Mouse (Mus musculus) macrophage (primary cell): ENCODE data around the gene Col4a1. TPM values are rescaled to one million over a fixed set of nuclear protein-coding genes. Genes with fewer than 3 reads are reported as not detected.

Source experiments
- H3K27ac ChIP-seq: fragments of 350-480 bp; formaldehyde crosslinking; 2 replicates; pipeline ENCODE4 v1.9.0; 2021
- H3K36me3 ChIP-seq: fragments of 350-480 bp; formaldehyde crosslinking; 2 replicates; pipeline ENCODE4 v1.9.0; 2021; ENCODE audit errors: inconsistent target
- H3K4me3 ChIP-seq: fragments of 350-480 bp; formaldehyde crosslinking; 2 replicates; pipeline ENCODE4 v1.9.0; 2021; ENCODE audit errors: inconsistent target
- H3K79me2 ChIP-seq: fragments of 350-480 bp; formaldehyde crosslinking; 2 replicates; pipeline ENCODE4 v1.9.0; 2021; ENCODE audit errors: inconsistent target
- WGBS: methylation state at CpG from one replicate; pipeline ENCODE4 v1.1.7; 2026; ENCODE audit warnings: inconsistent platforms; ENCODE audit not compliant: missing documents; 5-methylcytosine and 5-hydroxymethylcytosine counted together
- polyA plus RNA-seq: library from polyadenylated mRNA; stranded (reverse); fragments of 250-400 nt; gene quantifications from 3 replicates; pipeline ENCODE4 v1.2.4, GENCODE M21; 2018; ENCODE audit warnings: inconsistent platforms

Col4a1 gene
- polyA plus RNA-seq, 1 experiment from 2014 or later, result 0.39 TPM

GRCm38 (mm10) chr8:11277602-11278051, 35.0 kb downstream of the Col4a1 start:
- no peaks in the 10 kb centered on the region for H3K79me2 ChIP-seq
- H3K27ac ChIP-seq, result no peak overlapping the region
- no peaks in the 10 kb centered on the region for H3K36me3 ChIP-seq
- WGBS, result 40% methylated on average over 2 of the region's 3 CpGs
- H3K4me3 ChIP-seq, result no peak overlapping the region

- WGBS, result 10% methylated on average over 6 of the region's 6 CpGs
- Histone ChIP-seq H3K27ac (no peak overlapping the region), H3K4me3 (no peak overlapping the region), H3K79me2 (no peaks in the 10 kb centered on the region), H3K36me3 (no peaks in the 10 kb centered on the region)
These were observed 36.3 kb downstream of the Col4a1 start for GRCm38 (mm10) chr8:11276286-11276685.

DNA sequence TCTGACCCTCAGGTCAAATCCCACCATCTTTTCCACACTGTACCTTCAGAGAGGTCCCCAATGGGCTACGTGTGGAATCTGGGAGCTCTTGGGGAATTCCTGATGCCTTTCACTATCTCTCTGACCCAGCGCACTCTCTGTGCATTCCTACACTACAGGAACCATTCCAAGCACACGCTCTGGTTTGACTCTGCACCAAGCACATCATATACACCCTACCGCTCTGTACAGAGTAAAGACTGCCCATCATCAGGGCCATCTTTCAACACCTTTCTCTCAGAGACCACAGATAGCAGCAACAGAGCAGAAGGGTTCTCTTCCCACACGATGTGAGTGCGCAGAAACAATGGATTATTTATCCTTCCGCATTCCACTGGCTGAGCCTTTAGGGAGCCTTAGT, 38.2 kb downstream of the Col4a1 start:
- WGBS, result 92% methylated on average over 7 of the region's 7 CpGs
- H3K79me2 ChIP-seq, result no peaks in the 10 kb centered on the region
- no peak overlapping the region for H3K27ac ChIP-seq
- H3K36me3 ChIP-seq, result no peaks in the 10 kb centered on the region
- H3K4me3 ChIP-seq, result no peak overlapping the region

DNA sequence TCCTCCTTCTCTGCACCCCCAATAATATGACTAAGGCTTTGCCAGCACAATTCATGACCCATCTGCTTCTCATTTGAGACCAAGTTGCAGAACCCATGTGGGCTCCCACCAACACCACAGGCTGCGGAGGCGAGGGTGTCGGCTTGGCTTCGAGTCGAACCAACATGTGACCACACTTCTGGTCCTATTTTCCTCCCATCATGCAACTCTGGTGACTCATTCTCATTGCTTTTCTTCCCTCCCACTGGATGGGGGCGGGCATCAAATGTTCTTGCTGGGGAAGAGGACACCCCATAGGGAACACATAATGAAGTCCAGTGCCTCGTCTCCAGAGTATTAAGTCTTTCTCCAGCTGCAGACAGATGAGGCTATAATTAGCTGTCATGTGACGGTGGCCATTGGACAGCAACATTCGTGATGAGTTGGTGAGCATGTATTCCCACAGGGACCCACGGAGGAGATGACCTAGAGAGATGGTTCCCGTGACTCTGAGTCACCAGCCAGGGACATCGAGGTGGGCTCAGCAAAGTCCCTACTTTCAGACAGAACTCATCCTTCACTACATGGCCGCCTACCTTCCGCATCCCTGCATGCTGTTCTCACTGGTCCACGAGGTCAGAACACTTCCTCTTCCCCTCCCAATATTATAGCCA, 39.0 kb downstream of the Col4a1 start:
- Histone ChIP-seq H3K79me2 (no peaks in the 10 kb centered on the region), H3K4me3 (no peak overlapping the region), H3K36me3 (no peaks in the 10 kb centered on the region), H3K27ac (no peak overlapping the region)
- WGBS, result 89% methylated on average over 15 of the region's 15 CpGs

- Histone ChIP-seq H3K36me3 (no peaks in the 10 kb centered on the region), H3K79me2 (no peaks in the 10 kb centered on the region), H3K4me3 (no peak overlapping the region), H3K27ac (no peak overlapping the region)
- 75% methylated on average over 6 of the region's 6 CpGs for whole genome bisulfite sequencing
These were observed 40.4 kb downstream of the Col4a1 start for GRCm38 (mm10) chr8:11272205-11272604.

- no peaks in the 10 kb centered on the region for H3K79me2 ChIP-seq
- H3K4me3 ChIP-seq, result no peak overlapping the region
- H3K27ac ChIP-seq, result no peak overlapping the region
- WGBS, result 64% methylated on average over 6 of the region's 6 CpGs
- no peaks in the 10 kb centered on the region for H3K36me3 ChIP-seq
These were observed 41.8 kb downstream of the Col4a1 start for GRCm38 (mm10) chr8:11270826-11271225.

DNA sequence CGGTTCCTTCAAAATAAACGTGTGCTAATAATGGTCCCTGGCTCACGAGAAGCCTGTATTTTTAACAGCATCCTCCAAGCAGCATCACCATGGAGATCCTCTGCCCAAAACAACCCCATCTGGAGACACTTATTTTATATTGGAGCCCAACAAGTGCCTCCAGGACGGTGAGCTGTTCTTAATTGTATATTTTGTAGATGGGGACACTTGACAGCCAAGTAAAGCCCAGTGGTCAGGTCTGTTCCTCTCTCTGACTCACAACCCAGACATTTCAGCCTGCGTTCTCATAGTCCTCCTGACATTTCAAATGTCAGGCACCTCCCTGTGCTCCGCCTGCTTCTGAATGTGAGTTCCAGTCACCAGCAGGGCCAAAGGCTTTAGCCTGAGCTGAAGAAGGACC, 43.9 kb downstream of the Col4a1 start:
- Histone ChIP-seq H3K79me2 (no peaks in the 10 kb centered on the region), H3K4me3 (no peak overlapping the region), H3K36me3 (no peaks in the 10 kb centered on the region), H3K27ac (no peak overlapping the region)
- WGBS, result 90% methylated on average over 6 of the region's 6 CpGs

DNA sequence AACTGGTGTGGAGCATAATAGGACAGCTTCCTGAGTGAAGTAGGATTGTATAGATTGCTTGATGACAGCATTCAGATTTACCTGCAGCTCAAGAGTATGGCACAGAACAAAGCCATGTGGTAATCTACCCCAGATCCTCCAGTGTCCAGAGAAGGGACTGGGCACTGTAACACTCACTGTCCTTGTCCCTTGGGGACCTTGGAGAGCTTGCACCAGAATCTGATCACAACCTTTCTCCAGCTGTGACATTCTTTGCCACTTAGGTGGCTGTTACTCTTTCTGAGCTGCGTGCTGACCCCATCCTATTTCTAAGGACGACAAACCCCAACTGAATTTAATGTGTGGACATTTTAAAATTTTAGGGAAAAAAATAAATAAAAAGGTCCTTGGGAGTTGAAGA, 46.2 kb downstream of the Col4a1 start:
- 96% methylated on average over 2 of the region's 2 CpGs for WGBS
- Histone ChIP-seq H3K36me3 (no peaks in the 10 kb centered on the region), H3K27ac (no peak overlapping the region), H3K4me3 (no peak overlapping the region), H3K79me2 (no peaks in the 10 kb centered on the region)

- no peak overlapping the region for H3K27ac ChIP-seq
- H3K36me3 ChIP-seq, result no peaks in the 10 kb centered on the region
- H3K4me3 ChIP-seq, result no peak overlapping the region
- no peaks in the 10 kb centered on the region for H3K79me2 ChIP-seq
- WGBS, result 100% methylated on average over 3 of the region's 3 CpGs
These were observed 46.7 kb downstream of the Col4a1 start for GRCm38 (mm10) chr8:11265971-11266370.

GRCm38 (mm10) chr8:11263848-11264247, 48.8 kb downstream of the Col4a1 start:
- Histone ChIP-seq H3K79me2 (no peaks in the 10 kb centered on the region), H3K27ac (no peak overlapping the region), H3K4me3 (no peak overlapping the region), H3K36me3 (no peaks in the 10 kb centered on the region)
- WGBS, result 90% methylated on average over 6 of the region's 6 CpGs

DNA sequence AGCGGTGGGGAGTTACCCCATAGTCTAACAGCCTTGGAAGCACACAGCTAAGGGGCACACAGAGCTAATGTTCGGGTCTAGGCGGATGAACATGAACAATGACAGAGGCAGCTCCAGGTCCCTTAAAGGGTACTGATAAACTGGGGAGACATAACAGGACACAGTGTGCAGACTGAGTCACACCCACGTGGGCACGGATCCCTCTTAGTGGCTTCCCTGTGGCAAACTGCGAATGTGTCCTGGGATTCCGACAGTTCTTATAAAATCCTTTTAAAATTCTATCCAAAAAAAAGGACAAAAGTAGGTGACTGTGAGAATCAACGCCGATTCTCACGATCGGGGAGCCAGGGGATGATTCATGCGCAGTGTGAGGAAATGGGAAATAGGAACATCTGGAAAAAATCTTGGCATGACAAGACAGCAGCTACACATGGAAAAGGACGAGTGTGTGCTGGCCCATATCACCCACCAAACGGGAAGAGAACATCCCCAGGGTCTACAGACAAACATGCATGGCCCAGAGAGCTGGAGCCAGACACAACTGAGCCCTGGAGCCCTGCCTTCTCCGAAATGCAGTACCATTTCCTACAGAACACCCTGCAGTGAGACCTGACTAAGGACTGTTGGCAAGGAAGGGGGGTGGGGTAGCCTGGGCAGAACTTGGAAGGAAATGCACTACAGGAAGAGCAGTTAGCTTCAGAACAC, 50.4 kb downstream of the Col4a1 start:
- Histone ChIP-seq H3K36me3 (no peaks in the 10 kb centered on the region), H3K27ac (no peak overlapping the region), H3K79me2 (no peaks in the 10 kb centered on the region), H3K4me3 (no peak overlapping the region)
- WGBS, result 90% methylated on average over 15 of the region's 15 CpGs

DNA sequence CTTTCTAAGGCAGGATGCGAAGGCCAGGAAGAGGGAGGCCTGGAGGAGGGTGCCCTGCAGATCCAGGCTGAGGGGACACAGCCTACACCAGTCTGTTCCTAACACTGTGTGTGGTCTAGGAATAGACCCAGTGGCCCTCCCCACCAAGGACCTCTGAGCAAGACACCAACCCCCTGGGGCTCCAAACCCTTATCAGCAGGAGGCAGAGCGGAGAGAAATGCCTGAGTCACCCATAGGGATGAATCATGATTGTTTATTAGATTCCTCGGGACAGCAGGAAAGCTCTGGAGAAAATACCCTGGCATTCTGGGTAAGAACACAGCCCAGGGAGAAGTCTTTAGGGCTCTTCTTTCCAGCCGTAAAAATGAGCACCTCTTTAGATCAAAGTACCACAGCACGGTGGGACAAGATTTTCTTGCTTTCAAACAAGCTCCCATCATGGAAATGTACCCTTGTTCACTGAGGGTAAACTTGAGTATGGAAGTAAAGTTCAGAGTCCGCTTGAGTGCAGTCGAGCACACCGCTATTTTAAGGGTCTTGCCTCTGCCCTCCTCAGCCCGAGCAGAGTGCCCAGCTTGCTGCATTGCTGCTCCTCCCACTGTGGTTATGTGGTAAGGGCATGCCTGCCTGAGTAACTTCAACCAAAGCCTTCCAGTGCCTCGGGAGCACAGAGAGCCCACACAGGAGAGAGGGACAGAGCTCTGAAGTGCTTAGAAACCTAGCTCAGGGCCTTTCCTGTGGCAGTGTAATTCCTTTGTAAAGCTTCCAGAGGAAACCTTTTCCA, 52.6 kb downstream of the Col4a1 start:
- H3K36me3 ChIP-seq, result no peaks in the 10 kb centered on the region
- no peaks in the 10 kb centered on the region for H3K79me2 ChIP-seq
- H3K4me3 ChIP-seq, result no peak overlapping the region
- 37% methylated on average over 10 of the region's 10 CpGs for WGBS
- H3K27ac ChIP-seq, result no peak overlapping the region

DNA sequence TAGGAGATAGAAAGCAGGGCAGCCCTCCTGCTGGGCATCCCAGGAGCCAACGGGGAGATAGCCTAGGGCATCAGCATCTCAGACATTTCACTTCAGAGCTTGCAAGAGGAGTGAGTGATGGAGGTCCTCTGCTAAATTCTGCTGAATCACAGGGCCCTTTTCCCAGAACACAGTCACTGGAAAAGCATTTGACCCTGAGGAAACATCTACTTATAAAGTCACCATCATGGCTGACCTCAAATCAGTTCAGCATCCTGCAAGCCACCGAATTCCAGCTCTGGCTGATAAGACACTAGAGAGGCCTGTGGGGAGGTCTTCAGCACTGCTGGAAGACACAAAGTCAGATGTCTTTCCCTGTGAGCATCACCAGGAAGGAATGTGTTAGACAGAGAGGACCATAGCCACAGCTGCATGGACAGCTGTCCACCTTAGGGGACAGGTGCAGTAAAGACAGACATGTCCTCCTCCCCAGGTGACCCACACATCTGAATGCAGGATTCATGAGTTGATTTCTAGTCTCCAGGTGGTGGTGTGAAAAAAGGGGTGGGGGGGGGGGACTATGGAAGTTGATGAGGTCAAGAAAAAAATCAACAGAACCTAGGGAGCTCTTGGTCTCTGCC, 54.0 kb downstream of the Col4a1 start:
- Histone ChIP-seq H3K36me3 (no peaks in the 10 kb centered on the region), H3K4me3 (no peak overlapping the region), H3K79me2 (no peaks in the 10 kb centered on the region), H3K27ac (no peak overlapping the region)
- 74% methylated on average over 2 of the region's 2 CpGs for WGBS

- no peaks in the 10 kb centered on the region for H3K36me3 ChIP-seq
- H3K4me3 ChIP-seq, result no peak overlapping the region
- no peaks in the 10 kb centered on the region for H3K79me2 ChIP-seq
- 91% methylated on average over 13 of the region's 13 CpGs for WGBS
- H3K27ac ChIP-seq, result no peak overlapping the region
These were observed 55.3 kb downstream of the Col4a1 start for GRCm38 (mm10) chr8:11257079-11258017.
